Mouse (Mus musculus) hematopoietic stem cell, adult 5-6 weeks (primary cell): ENCODE results near the gene Pnpla7. TPM values are rescaled to one million over a fixed set of nuclear protein-coding genes. Genes with fewer than 3 reads are reported as not detected.

Experiments used
- ATAC-seq, 2 experiments: fragments of 125-278 bp in 1 of 2; replicated peaks in 1 of 2; 2 replicates each; pipeline ENCODE4 v1.8.0; 2016 to 2017; ENCODE audit warnings: inconsistent platforms in 2 of 2, mild to moderate bottlenecking in 2 of 2, moderate number of reproducible peaks in 2 of 2, low read depth in 1 of 2, moderate TSS enrichment in 1 of 2; ENCODE audit not compliant: low FRiP score in 2 of 2, poor library complexity in 2 of 2, severe bottlenecking in 2 of 2, insufficient read depth in 1 of 2, low TSS enrichment in 1 of 2
- total RNA-seq: library from RNA; stranded (forward); fragments of 172-1452, 232-1000 nt; gene quantifications from 2 replicates; pipeline ENCODE4 v1.2.3, GENCODE M21; 2017

The Pnpla7 gene
- total RNA-seq, 1 experiment from 2014 or later, result 41.2 TPM

- ATAC-seq, result peak; percentile 76 to 80
These were observed 78.6 kb downstream of the Pnpla7 start, which contains the start of gene Nsmf for GRCm38 (mm10) chr2:25054221-25055067. Gene Nsmf (plus strand): TSS chr2:25054355.

GRCm38 (mm10) chr2:25055068-25055405 is 79.2 kb downstream of the Pnpla7 start:
- 0 out of 4 replicates have a peak, but pooled peaks of 1 of the 2 experiments have one; percentile 4 for ATAC-seq

DNA sequence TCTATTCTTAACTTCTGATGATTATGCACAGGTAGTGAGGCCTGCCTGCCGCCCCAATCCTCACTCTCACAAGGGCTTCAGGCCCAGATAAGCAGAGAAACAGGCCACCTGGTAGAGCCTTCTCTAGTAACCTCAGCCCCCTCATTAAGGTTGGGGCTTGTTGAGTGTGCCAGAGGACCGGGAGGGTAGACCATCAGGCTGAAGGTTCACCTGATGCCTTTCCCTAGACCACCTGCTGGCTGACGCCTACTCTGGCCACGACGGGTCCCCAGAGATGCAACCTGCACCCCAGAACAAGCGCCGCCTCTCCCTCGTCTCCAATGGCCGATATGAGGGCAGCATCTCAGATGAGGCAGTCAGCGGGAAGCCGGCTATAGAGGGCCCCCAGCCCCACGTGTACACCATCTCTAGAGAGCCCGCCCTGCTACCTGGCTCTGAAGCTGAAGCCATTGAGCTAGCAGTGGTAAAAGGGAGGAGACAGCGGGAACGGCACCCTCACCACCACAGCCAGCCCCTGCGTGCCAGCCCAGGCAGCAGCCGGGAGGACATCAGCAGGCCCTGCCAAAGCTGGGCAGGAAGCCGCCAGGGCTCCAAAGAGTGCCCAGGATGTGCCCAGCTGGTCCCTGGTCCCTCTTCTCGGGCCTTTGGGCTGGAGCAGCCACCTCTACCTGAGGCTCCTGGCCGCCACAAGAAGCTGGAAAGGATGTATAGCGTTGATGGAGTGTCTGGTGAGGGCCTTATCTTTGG is 79.7 kb downstream of the Pnpla7 start:
- no peak for ATAC-seq

DNA sequence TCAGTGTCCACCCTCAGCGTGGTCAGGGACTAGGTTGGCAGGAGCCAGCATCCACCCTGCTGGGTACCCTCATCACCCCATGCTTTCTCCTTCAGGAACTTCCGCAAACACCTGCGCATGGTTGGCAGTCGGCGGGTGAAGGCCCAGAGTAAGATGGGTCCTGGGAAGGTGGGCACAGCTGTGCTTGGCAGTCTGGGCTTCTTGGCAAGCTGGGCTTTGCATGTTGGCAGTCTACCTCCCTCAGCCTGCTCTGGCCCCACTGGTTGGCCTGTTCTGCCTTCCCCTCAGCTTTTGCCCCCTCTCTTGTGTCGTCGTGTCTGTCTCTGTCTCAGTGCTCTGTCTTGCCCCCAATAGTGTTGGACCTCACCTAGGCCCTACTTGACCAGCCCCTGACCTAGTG is 83.1 kb downstream of the Pnpla7 start:
- no peak for ATAC-seq

- ATAC-seq, result no peak
These were observed 87.7 kb downstream of the Pnpla7 start for GRCm38 (mm10) chr2:25063523-25063922.

- no peak for ATAC-seq
These were observed 88.5 kb downstream of the Pnpla7 start for GRCm38 (mm10) chr2:25064285-25064684.

GRCm38 (mm10) chr2:25065537-25065936 is 89.7 kb downstream of the Pnpla7 start:
- 0 out of 4 replicates have a peak, but pooled peaks of 1 of the 2 experiments have one; percentile 7 for ATAC-seq

DNA sequence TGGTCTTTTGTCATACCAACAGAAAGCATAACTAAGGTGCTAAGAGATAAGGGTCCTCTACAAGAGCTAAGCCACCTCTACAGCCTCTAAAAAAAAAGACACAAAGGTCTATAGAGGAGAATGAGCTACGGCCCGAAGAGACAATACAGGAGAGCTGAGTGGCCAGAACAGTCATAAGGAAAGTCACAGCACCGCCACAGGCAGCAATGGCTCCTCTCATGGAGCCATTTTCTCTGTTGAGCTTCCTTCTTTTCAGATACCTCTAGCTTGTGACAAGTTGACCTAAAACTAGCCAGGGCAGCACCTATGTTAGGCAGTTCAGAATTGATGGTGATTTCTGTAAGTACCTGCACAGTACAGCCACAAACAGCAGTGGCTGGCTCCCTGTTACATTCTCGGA is 90.7 kb downstream of the Pnpla7 start:
- ATAC-seq, result no peak

- ATAC-seq, result no peak
These were observed 93.7 kb downstream of the Pnpla7 start for GRCm38 (mm10) chr2:25069537-25069936.

DNA sequence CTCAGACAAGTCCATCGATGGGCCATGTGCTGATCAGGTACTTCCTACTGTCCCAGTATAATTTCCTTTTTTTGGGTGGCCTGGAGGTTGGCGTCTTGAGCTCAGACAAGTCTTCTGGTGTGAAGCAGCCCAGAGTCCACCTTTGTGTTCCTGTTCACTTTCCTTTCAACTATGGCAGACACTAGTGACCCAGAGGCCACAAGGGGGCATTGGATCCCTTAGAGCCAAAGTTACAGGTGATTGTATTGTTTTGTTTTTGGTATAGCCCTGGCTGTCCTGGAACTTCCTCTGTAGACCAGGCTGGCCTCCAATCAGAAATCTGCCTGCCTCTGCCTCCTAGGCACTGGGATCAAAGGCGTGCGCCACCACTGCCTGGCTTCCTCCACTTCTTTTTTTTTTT is 96.6 kb downstream of the Pnpla7 start:
- ATAC-seq, result no peak; a peak in 1 of 4 replicates

DNA sequence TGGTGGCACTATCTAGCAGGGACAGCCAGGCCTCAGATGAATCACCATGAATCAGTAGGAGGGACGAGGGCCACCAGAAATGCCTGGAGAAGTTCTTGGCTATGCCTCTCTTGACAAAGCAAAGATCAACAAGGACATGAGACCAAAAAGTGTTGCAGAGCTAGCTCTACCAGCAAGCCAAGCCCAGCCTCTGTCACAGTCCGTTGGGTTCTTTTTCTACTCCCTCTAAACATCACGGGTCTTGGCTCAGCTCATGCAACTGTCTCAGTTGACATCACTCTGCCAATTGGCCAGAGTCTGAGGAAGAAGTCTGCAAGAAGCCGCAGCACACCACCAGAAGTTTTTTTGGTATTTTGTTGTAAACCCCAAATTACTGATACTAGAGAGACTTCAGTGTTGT is 99.7 kb downstream of the Pnpla7 start:
- ATAC-seq, result no peak

GRCm38 (mm10) chr2:25078967-25079366 is 103.1 kb downstream of the Pnpla7 start:
- no peak for ATAC-seq

GRCm38 (mm10) chr2:25080076-25080475 is 104.2 kb downstream of the Pnpla7 start, which contains the start of gene Entpd8:
Gene Entpd8 (plus strand): TSS chr2:25080304.
- no peak for ATAC-seq

DNA sequence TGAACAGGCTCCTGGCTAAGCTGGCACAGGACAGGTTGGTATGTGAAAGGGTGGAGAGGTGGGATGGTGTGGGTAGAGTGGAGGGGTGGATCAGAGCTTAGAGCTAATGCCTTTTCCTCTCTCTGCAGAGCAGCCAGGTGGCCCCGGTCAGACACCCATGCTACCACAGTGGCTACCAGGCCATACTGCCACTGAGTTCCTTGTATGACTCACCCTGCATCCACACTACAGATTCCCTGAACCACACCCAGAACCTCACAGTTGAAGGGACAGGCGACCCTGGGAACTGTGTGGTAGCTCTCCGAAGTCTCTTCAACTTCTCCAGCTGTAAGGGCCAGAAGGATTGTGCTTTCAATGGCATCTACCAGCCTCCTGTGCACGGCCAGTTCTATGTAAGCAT is 107.9 kb downstream of the Pnpla7 start:
- no peak for ATAC-seq

GRCm38 (mm10) chr2:25085571-25085970 is 109.7 kb downstream of the Pnpla7 start:
- no peak for ATAC-seq

- no peak for ATAC-seq
These were observed 112.0 kb downstream of the Pnpla7 start for GRCm38 (mm10) chr2:25087842-25088241.

- ATAC-seq, result no peak
These were observed 112.8 kb downstream of the Pnpla7 start for GRCm38 (mm10) chr2:25088636-25089035.

DNA sequence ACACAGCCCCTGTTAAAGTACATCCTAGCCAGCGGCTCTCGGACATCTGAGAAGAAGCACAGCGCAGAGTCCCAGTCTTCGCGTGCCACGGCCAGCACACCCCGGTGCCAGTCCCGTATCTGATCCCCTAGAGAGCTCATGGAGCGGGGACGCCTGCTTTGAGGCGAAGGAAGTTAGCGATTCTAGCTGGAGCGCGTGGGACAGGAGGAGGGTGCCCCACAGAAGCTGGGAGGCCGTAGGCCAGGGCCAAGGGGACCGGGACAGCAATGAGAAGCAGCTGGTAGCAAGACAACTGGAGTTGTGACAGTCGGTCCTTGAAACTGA is 118.9 kb downstream of the Pnpla7 start:
- ATAC-seq, result peak; percentile 24 to 27
